Mouse (Mus musculus) lung, postnatal 0 days (tissue): ENCODE data around the gene Rpap1. TPM values are rescaled to one million over a fixed set of nuclear protein-coding genes. Genes with fewer than 3 reads are reported as not detected.

Source experiments
- ATAC-seq: fragments of 200-750 bp; cut with Nextera tagmentation; 2 replicates; pipeline ENCODE4 v1.8.0; 2017; ENCODE audit warnings: moderate library complexity
- DNase-seq: peaks from one replicate; pipeline ENCODE4 v3.0.0-alpha.2; 2016; ENCODE audit warnings: low spot score
- H3K27ac ChIP-seq: fragments of 300-500 bp; sonication (generic); 2 replicates; pipeline ENCODE4 v1.5.1; 2014; ENCODE audit warnings: antibody characterized with exemption, mild to moderate bottlenecking, low read length, mixed read lengths
- H3K27me3 ChIP-seq: fragments of 300-500 bp; sonication (generic); replicated peaks from 2 replicates; pipeline ENCODE4 v1.6.1; 2014; ENCODE audit warnings: low read length, mixed read lengths; ENCODE audit not compliant: insufficient read depth
- H3K36me3 ChIP-seq: fragments of 300-500 bp; sonication (generic); 2 replicates; pipeline ENCODE4 v1.6.1; 2014; ENCODE audit warnings: low read length, mixed read lengths; ENCODE audit not compliant: insufficient read depth
- H3K4me1 ChIP-seq: fragments of 300-500 bp; sonication (generic); 2 replicates; pipeline ENCODE4 v1.6.1; 2014; ENCODE audit warnings: antibody characterized with exemption, low read depth, low read length, mixed read lengths; ENCODE audit not compliant: insufficient read depth
- H3K4me2 ChIP-seq: fragments of 300-500 bp; sonication (generic); replicated peaks from 2 replicates; pipeline ENCODE4 v1.6.1; 2014; ENCODE audit warnings: low read depth, mild to moderate bottlenecking, low read length, moderate library complexity, mixed read lengths
- H3K4me3 ChIP-seq: fragments of 300-500 bp; sonication (generic); 2 replicates; pipeline ENCODE4 v1.5.1; 2014; ENCODE audit warnings: low read depth, low read length
- H3K9ac ChIP-seq: fragments of 300-500 bp; sonication (generic); replicated peaks from 2 replicates; pipeline ENCODE4 v1.6.1; 2014; ENCODE audit warnings: low read depth, mild to moderate bottlenecking
- H3K9me3 ChIP-seq: fragments of 300-500 bp; sonication (generic); 2 replicates; pipeline ENCODE4 v1.6.1; 2016; ENCODE audit warnings: low read length, mixed read lengths
- CTCF ChIP-seq: IDR thresholded peaks from 2 replicates; pipeline ENCODE4 v1.5.1; 2016; ENCODE audit warnings: antibody characterized with exemption, mild to moderate bottlenecking
- EP300 ChIP-seq: IDR thresholded peaks from 2 replicates; pipeline ENCODE4 v1.6.1; 2016; ENCODE audit warnings: antibody characterized with exemption, mild to moderate bottlenecking, control low read depth
- whole genome bisulfite sequencing: fragments of 180-500 bp; shearing (Covaris S2); extraction: QIAGEN DNeasy Blood & Tissue Kit; methylation state at CpG from one replicate; pipeline ENCODE4 v1.1.7; 2014; 5-methylcytosine and 5-hydroxymethylcytosine counted together
- polyA plus RNA-seq: library from polyadenylated mRNA; unstranded; fragments of >200 nt; fragmentation: Nextera tagmentation; extraction: Ambion mirVana; gene quantifications from 2 replicates; pipeline ENCODE4 v1.2.1, GENCODE M21; 2015

Rpap1 gene
- polyA plus RNA-seq, 1 experiment from 2014 or later, result 10.0 TPM

DNA sequence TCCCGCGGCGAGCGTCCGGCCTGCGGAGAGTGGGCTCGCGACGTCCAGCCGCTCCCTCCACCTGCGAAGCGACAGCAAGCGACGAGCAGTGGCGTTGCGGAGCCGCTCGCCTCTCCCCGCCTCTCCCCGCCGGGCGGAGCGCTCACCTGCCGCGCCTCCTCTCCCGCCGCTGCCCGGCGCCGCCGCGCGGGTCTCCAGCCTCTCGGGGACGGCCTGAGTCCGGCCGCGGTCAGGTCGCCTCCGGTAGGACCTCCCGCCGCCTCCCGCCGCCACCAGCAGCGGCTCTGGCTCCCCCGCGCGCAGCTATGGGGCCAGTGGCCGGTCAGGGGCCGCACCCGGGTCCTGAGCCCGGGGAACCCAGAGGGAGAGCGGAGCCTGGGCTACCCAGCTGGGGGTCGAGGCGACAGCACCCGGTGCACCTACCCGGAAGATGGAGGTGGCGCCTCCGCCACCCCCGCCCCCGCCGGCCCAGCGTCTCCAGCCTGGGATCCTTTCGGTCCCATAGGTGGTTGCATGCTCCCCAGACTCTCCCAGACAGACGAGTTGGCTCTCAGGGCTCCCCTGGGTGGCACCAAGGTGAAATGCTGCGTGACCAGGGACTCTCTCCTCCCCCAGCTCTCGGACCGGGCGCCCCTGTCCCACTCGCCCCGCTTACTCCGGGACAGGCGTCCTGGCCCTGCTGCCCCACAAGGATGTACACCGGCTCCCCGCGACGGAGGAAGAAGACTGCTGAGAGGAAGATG lies 29.1 kb downstream of the Rpap1 start:
- Histone ChIP-seq H3K4me2 (peak overlapping the region; percentile 100), H3K27ac (no peak overlapping the region), H3K27me3 (peaks cover 15% of the 10 kb centered on the region), H3K9me3 (no peaks in the 10 kb centered on the region), H3K4me3 (peak overlapping the region; percentile 63), H3K36me3 (no peaks in the 10 kb centered on the region), H3K9ac (no peak overlapping the region), H3K4me1 (peaks cover 6% of the 10 kb centered on the region; the same call in 1 of the 2 replicates)
- DNase-seq (peak; percentile 42), ATAC-seq (peak; percentile 79)
- TF ChIP-seq CTCF, result no peak
- TF ChIP-seq EP300, result no peak
- WGBS, result under 1% methylated on average over 36 of the region's 77 CpGs

DNA sequence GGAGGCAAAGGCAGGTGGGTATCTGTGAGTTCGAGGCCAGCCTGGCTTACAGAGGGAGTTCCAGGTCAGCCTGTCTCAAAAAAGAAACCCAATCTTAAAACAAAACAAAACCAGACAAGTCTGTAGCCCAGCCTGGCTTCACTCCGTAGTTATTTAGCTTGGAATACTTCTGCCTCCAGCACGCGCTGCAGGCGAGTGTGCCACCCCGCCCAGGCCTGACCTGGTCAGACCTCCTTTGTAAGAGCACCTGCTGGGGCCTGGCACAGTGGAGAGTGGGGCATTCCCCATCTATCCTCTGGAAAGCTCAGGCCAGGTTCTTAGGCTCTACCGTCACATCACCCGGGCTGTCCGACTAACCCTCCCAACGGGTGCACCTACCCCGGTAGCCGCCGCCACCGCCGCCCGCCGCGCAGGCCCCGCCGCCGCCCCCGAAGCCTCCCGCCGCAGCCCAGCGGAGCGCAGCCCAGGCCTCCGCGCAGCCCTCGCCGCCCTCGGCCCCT lies 29.7 kb downstream of the Rpap1 start:
- ATAC-seq (peak; percentile 62), DNase-seq (no peak)
- Histone ChIP-seq H3K9ac (no peak overlapping the region), H3K4me3 (peak overlapping the region; percentile 63), H3K9me3 (no peaks in the 10 kb centered on the region), H3K4me2 (peak overlapping the region; percentile 100), H3K27ac (no peak overlapping the region), H3K4me1 (peaks cover 6% of the 10 kb centered on the region; the same call in 1 of the 2 replicates), H3K27me3 (peaks cover 15% of the 10 kb centered on the region), H3K36me3 (no peaks in the 10 kb centered on the region)
- WGBS, result 8% methylated on average over 18 of the region's 31 CpGs
- TF ChIP-seq CTCF, result no peak
- TF ChIP-seq EP300, result no peak

DNA sequence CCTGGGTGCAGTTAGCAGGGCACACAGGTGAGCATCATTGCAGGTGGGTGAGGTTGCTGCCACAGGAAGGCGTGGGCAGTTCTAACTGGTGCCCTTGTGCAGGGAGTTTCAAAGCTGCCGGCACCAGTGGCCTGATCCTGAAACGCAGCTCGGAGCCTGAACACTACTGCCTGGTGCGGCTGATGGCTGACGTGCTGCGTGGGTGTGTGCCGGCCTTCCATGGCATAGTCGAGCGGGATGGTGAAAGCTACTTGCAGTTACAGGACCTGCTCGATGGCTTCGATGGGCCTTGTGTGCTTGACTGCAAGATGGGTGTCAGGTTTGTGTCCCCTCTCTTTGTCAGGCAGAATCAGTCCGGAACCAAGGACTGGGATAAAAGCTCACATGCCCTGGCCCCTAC lies 38.1 kb downstream of the Rpap1 start:
- peaks cover 7% of the 10 kb centered on the region; the same call in 1 of the 2 replicates for H3K4me1 ChIP-seq
- no peaks in the 10 kb centered on the region for H3K36me3 ChIP-seq
- DNase-seq (no peak), ATAC-seq (no peak)
- no peak overlapping the region for H3K9ac ChIP-seq
- no peak overlapping the region for H3K4me3 ChIP-seq
- H3K4me2 ChIP-seq, result no peak overlapping the region
- TF ChIP-seq EP300 (no peak), CTCF (no peak)
- H3K9me3 ChIP-seq, result no peaks in the 10 kb centered on the region
- H3K27me3 ChIP-seq, result peaks cover 2% of the 10 kb centered on the region; the same call in 1 of the 2 replicates
- WGBS, result 69% methylated on average over 13 of the region's 13 CpGs
- no peak overlapping the region for H3K27ac ChIP-seq

DNA sequence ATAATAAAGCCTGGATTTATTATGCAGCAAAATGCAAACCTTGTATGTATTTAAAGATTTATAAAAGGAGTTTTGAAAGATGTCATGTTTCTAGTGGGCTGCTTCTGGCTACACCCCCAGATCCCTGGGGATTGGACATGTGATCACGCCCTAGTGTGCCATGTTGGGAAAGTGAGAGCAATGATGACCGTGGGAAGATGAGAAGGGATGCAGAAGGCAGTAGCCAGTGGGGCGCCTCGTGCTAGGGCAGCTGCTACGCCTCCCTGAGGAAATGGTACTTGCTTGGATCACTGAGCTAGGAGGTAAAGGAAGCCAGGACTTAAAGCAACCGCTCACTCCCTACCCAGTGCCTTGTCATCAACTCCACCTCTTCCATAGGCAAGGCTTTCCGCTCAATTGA lies 39.8 kb downstream of the Rpap1 start:
- ATAC-seq (no peak), DNase-seq (no peak)
- Histone ChIP-seq H3K27me3 (peaks cover 17% of the 10 kb centered on the region; the same call in 1 of the 2 replicates), H3K9ac (no peak overlapping the region), H3K36me3 (no peaks in the 10 kb centered on the region), H3K27ac (no peak overlapping the region), H3K4me3 (no peak overlapping the region), H3K4me1 (peaks cover 20% of the 10 kb centered on the region), H3K9me3 (no peaks in the 10 kb centered on the region), H3K4me2 (no peak overlapping the region)
- TF ChIP-seq EP300 (no peak), CTCF (no peak)
- WGBS, result 62% methylated on average over 7 of the region's 7 CpGs

DNA sequence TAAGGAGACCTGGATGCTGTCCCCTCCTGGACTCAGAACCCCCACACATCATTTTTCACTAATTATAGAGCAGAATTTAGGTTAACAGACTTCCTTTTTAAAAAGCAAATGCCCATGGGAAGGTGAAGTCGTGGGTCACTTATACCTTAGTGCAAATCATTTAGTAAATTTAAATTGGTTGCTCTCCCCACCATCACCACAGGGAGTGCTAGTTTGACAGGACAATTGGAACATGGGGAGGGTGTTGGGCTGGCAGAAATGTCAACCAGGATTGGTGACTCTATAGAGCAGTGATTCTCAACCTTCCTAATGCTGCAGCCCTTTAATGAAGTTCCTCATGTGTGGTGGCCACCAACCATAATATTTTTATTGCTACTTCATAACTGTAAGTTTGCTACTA lies 42.1 kb downstream of the Rpap1 start:
- H3K27ac ChIP-seq, result no peak overlapping the region
- no peak overlapping the region for H3K4me2 ChIP-seq
- no peak overlapping the region for H3K4me3 ChIP-seq
- H3K4me1 ChIP-seq, result peaks cover 25% of the 10 kb centered on the region
- peak; percentile 62 for DNase-seq
- no peak overlapping the region for H3K9ac ChIP-seq
- H3K36me3 ChIP-seq, result no peaks in the 10 kb centered on the region
- H3K27me3 ChIP-seq, result peaks cover 17% of the 10 kb centered on the region; the same call in 1 of the 2 replicates
- WGBS, result 10% methylated on average over 1 of the region's 1 CpGs
- H3K9me3 ChIP-seq, result no peaks in the 10 kb centered on the region
- TF ChIP-seq EP300 (no peak), CTCF (peak; percentile 66)
- no peak for ATAC-seq

DNA sequence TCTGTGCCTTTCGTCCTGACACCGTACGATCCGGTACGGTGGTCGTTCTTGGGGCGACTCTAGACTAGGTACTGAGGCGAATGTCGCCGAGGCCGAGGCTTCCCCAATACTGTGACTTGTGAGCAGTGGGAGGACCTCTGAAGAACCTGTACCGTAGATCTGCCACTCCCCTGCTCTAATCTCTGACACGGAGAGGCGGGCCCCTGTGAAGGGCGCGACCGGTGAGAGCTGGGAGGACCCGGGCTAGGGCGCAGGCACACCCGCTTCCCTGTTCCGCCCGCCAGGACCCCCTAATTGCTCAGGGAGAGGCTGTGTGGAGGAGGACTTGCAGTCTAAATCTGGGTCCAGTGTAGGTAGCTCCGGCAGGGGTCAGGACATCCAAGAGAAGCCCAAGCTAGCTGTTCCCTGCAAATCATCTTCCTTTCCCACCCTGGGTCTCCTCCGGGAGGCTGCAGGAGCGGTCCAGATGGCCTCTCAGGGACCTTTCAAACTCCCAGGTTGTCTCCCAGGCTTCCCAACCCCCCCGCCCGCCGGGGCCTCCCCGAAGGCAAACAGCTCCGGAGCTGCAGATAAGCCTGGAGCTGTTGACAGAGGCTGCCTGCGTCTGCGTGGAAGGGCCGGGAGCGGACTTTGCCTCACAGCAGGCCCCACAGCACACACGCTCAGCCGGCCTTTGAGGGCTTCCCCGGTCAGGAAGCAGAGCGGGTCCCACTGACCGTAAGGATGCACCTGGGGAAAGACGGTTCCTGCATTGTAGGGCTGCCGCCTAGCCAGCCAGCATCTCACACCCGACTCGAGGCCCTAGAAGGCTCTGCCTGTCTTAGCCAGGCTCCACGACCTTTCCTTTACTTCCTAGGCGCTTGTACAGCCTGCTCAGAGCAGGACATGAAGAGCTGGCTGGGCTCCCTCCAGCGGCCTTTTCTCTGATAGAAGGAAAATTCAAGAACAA lies 42.9 kb downstream of the Rpap1 start:
- peak overlapping the region; percentile 100 for H3K4me2 ChIP-seq
- H3K9me3 ChIP-seq, result no peaks in the 10 kb centered on the region
- H3K27ac ChIP-seq, result peak overlapping the region; percentile 32; the same call in 1 of the 2 replicates
- H3K4me3 ChIP-seq, result peak overlapping the region; percentile 17
- TF ChIP-seq EP300 (no peak), CTCF (peak; percentile 19)
- DNase-seq (peak; percentile 84), ATAC-seq (peak; percentile 82)
- peaks cover 17% of the 10 kb centered on the region; the same call in 1 of the 2 replicates for H3K27me3 ChIP-seq
- no peaks in the 10 kb centered on the region for H3K36me3 ChIP-seq
- H3K9ac ChIP-seq, result no peak overlapping the region
- WGBS, result 8% methylated on average over 45 of the region's 46 CpGs
- peaks cover 25% of the 10 kb centered on the region for H3K4me1 ChIP-seq
